Mouse (Mus musculus) forebrain, embryonic 16.5 days (tissue): ENCODE data around the gene Mdga1. TPM values are rescaled to one million over a fixed set of nuclear protein-coding genes. Genes with fewer than 3 reads are reported as not detected.

ENCODE experiments used
- ATAC-seq: fragments of 200-750 bp; cut with Nextera tagmentation; 2 replicates; pipeline ENCODE4 v1.8.0; 2017; ENCODE audit warnings: mild to moderate bottlenecking, moderate library complexity
- H3K27ac ChIP-seq: fragments of 300-500 bp; sonication (generic); 2 replicates; pipeline ENCODE4 v1.5.1; 2014; ENCODE audit warnings: low read length, control low read depth
- H3K27me3 ChIP-seq: fragments of 300-500 bp; sonication (generic); replicated peaks from 2 replicates; pipeline ENCODE4 v1.6.1; 2014; ENCODE audit warnings: low read length; ENCODE audit not compliant: control insufficient read depth, insufficient read depth
- H3K36me3 ChIP-seq: fragments of 300-500 bp; sonication (generic); 2 replicates; pipeline ENCODE4 v1.6.1; 2014; ENCODE audit not compliant: control insufficient read depth, insufficient read depth
- H3K4me1 ChIP-seq: fragments of 300-500 bp; sonication (generic); replicated peaks from 2 replicates; pipeline ENCODE4 v1.6.1; 2014; ENCODE audit warnings: low read length; ENCODE audit not compliant: control insufficient read depth, insufficient read depth
- H3K4me2 ChIP-seq: fragments of 300-500 bp; sonication (generic); 2 replicates; pipeline ENCODE4 v1.6.1; 2014; ENCODE audit warnings: mild to moderate bottlenecking, low read length, control low read depth
- H3K4me3 ChIP-seq: fragments of 300-500 bp; sonication (generic); replicated peaks from 2 replicates; pipeline ENCODE4 v1.5.1; 2014; ENCODE audit warnings: mild to moderate bottlenecking, low read length, control low read depth
- H3K9ac ChIP-seq: fragments of 300-500 bp; sonication (generic); replicated peaks from 2 replicates; pipeline ENCODE4 v1.6.1; 2014; ENCODE audit warnings: low read depth, low read length, control low read depth
- H3K9me3 ChIP-seq: fragments of 300-500 bp; sonication (generic); 2 replicates; pipeline ENCODE4 v1.6.1; 2016; ENCODE audit warnings: low read length; ENCODE audit not compliant: control insufficient read depth
- WGBS: fragments of 180-500 bp; shearing (Covaris S2); extraction: QIAGEN DNeasy Blood & Tissue Kit; methylation state at CpG from one replicate; pipeline ENCODE4 v1.1.7; 2014; 5-methylcytosine and 5-hydroxymethylcytosine counted together
- polyA plus RNA-seq: library from polyadenylated mRNA; unstranded; fragments of >200 nt; fragmentation: Nextera tagmentation; extraction: Ambion mirVana; gene quantifications from 2 replicates; pipeline ENCODE4 v1.2.1, GENCODE M21; 2015

The Mdga1 gene
- 10.7 TPM in 2 replicates for polyA plus RNA-seq

DNA sequence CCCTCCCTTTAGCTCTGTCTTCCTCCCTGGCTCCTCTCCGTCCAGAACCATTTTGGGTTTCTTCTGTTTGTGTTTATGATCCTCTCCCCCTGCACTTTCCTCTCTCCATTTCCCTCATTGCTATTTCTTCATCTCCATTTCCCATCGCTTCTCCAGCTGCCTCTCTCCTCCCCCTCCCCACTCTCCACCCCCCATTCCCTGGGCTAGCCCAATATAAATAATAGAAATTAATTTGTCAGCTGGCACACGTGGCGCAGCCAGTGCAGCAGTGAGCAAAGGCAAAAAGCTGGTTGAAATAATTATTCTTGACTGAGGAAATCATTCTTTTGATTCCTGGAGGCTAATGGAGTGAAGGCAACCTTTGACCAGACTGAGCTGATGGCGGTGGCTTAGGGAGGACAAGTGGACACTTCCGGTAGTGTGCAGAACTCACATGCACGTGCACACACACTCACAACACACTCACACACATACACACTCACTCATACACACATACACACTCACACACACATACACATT lies at the start of gene Mdga1:
Mdga1 (minus strand) TSS at position 51 of the 519 bp plus-strand sequence.
- Histone ChIP-seq H3K9me3 (no peaks in the 10 kb centered on the region), H3K4me1 (peaks cover 10% of the 10 kb centered on the region), H3K4me2 (no peak within 1 kb of the TSS), H3K27ac (no peak within 1 kb of the TSS), H3K36me3 (no peaks in the 10 kb centered on the region), H3K9ac (no peak within 1 kb of the TSS), H3K27me3 (no peaks in the 10 kb centered on the region), H3K4me3 (no peak within 1 kb of the TSS)
- no peak for ATAC-seq
- 70% methylated on average over 7 of the region's 7 CpGs for WGBS

DNA sequence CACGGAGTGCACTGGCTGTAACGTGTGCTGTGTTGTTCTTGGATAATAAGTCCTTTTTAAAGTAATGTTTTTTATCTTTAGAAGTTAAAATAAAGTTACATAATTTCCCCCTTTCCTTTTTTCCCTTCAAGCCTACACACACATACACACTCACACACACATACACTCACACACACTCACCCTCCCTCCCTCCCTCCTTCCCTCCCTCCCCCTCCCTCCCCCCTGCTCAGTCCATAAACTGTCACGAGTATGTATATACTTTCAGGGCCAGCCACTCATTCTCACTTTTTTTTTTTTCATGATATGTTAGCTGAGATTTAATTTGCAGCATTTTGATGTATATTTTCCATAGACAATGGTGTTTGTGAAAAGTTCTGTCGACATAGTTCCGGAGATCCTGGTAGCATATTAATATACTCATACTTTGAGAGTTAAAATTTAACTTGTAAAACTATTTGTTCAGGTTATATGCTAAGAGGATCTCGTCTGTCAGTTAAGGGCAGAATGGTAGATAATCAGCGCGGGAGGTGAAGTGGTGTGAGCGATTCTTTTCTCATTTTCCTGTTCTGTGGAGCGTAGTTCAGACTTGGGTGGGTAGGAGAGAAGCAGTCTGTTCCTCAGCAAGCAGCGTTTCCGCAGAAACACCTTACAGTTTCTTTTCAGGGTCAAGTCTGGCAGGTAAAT lies 49.2 kb upstream of the Mdga1 start:
- ATAC-seq: no peak
- Histone ChIP-seq H3K27ac (no peak overlapping the region), H3K9me3 (no peaks in the 10 kb centered on the region), H3K4me3 (no peak overlapping the region), H3K9ac (no peak overlapping the region), H3K4me1 (peaks cover 11% of the 10 kb centered on the region), H3K36me3 (no peaks in the 10 kb centered on the region), H3K4me2 (no peak overlapping the region), H3K27me3 (no peaks in the 10 kb centered on the region)
- WGBS: 81% methylated on average over 12 of the region's 12 CpGs

DNA sequence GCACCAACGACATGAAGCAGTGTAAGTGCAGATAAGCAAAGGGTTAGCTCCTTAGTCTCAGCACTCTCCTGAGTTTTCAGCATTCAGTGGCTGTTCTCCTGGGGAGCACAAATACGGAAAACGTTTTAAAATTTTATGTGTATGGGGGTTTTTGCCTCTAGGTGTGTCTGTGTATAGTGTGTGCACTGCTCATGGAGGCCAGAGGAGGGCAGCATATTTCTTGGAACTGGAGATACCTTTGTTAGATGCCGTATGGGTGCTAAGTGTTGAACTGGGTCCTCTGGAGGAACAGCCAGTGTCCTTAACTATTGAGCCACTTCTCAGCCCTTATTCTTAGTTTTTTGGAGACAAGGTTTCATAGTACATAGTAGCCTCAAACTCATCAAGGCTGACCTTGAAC lies 44.8 kb upstream of the Mdga1 start:
- Histone ChIP-seq H3K4me3 (no peak overlapping the region), H3K36me3 (no peaks in the 10 kb centered on the region), H3K9me3 (no peaks in the 10 kb centered on the region), H3K4me1 (peaks cover 7% of the 10 kb centered on the region), H3K27me3 (no peaks in the 10 kb centered on the region), H3K9ac (no peak overlapping the region), H3K4me2 (no peak overlapping the region), H3K27ac (no peak overlapping the region)
- WGBS: 93% methylated on average over 4 of the region's 4 CpGs
- no peak for ATAC-seq

DNA sequence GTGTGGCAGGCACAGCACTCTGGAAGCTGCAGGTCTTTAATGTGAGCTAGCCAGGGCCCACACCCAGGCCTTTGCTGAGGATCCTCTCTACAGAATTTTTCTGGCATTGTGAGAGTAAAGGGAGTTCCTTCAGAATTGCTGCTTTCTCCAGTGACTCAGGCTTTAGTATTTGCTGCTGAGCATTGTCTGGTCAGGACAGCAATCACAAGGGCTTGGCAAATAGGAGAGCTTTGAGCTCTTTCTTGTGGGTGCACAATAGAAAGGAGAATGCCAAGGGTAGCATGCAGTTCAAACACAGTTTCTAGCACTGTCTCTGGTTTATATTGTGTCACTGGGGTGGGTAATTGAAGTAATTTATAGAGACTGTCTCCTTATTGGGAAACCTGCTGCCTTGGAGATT lies 38.5 kb upstream of the Mdga1 start:
- no peak for ATAC-seq
- Histone ChIP-seq H3K9me3 (no peaks in the 10 kb centered on the region), H3K4me2 (peak overlapping the region; percentile 11; the same call in 1 of the 2 replicates), H3K27me3 (no peaks in the 10 kb centered on the region), H3K9ac (no peak overlapping the region), H3K27ac (no peak overlapping the region), H3K4me1 (peaks cover 37% of the 10 kb centered on the region), H3K4me3 (no peak overlapping the region), H3K36me3 (no peaks in the 10 kb centered on the region)

DNA sequence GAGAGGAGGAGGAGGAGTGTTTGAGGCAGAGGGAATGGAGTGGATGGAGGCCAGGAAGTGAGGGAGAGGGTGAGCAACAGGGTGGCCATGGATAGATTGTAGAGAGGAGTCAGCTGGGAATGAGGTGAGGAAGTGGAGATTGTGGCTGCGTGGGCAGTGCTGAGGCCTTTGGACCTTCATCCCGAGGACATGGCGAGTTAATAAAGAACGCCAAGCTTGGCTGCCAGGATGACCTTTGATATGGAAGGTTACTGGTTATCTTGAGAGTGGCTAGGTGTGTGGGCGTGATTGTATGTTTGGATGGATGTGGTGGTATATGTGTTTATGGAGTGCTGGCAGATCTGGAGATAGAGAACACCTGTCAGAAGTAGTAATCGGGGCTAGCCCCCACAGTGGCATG lies 38.0 kb upstream of the Mdga1 start:
- no peaks in the 10 kb centered on the region for H3K9me3 ChIP-seq
- H3K4me2 ChIP-seq: no peak overlapping the region; the same call in 1 of the 2 replicates
- no peaks in the 10 kb centered on the region for H3K36me3 ChIP-seq
- no peak overlapping the region for H3K27ac ChIP-seq
- no peak overlapping the region for H3K9ac ChIP-seq
- no peak overlapping the region for H3K4me3 ChIP-seq
- ATAC-seq: no peak
- H3K4me1 ChIP-seq: peaks cover 37% of the 10 kb centered on the region
- 95% methylated on average over 6 of the region's 6 CpGs for WGBS
- H3K27me3 ChIP-seq: no peaks in the 10 kb centered on the region

DNA sequence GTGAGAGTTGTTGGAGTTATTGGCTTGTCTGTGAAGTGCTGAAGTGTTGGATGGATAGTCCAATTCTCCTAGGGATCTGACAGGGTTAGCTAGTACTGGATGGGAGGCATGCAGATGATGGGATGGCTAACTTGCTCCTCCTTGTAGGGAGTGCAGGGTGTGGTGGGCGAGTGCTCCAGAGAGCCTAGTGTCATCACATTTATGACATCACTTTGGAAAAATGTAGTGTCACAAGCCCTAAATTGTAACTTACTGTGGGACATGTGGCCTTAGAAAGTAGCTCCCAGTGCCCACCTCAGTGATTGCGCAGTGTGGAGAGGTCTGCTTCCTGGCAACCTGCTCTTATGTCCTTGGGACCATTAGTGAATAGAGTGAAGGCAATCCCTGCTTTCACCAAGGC lies 37.0 kb upstream of the Mdga1 start:
- no peaks in the 10 kb centered on the region for H3K9me3 ChIP-seq
- no peak overlapping the region for H3K9ac ChIP-seq
- H3K4me3 ChIP-seq: no peak overlapping the region
- peak overlapping the region; percentile 6 for H3K4me2 ChIP-seq
- H3K4me1 ChIP-seq: peaks cover 37% of the 10 kb centered on the region
- no peak for ATAC-seq
- H3K36me3 ChIP-seq: no peaks in the 10 kb centered on the region
- WGBS: 81% methylated on average over 2 of the region's 2 CpGs
- no peaks in the 10 kb centered on the region for H3K27me3 ChIP-seq
- H3K27ac ChIP-seq: no peak overlapping the region

DNA sequence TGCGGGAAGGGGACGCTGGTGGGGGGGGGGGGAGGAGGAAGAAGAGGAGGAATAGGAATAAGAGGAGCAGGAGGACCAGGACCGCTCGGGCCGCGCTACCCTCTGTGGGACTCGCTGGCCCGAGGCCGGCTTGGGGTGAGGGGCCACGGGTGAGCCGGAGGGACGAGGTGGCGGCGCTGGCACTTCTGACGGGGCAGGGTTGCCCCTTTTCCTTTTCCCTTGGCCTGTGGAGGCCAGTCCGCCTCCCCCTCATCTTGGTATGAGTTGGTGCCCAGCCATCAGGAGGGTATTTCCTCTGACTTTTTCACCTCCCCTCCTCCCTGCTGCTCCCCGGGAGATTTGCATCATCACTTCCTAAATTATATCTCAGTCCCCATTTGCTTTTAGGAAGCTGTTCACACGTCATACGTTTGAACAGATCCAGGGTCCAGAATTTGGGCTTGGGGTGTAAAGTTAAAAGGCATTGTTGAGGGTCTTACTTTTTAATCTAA lies 35.6 kb upstream of the Mdga1 start:
- Histone ChIP-seq H3K4me3 (peak overlapping the region; percentile 60), H3K4me2 (peak overlapping the region; percentile 71), H3K27me3 (no peaks in the 10 kb centered on the region), H3K27ac (peak overlapping the region; percentile 99; the same call in 1 of the 2 replicates), H3K36me3 (no peaks in the 10 kb centered on the region), H3K9me3 (no peaks in the 10 kb centered on the region), H3K9ac (peak overlapping the region; percentile 81), H3K4me1 (peaks cover 37% of the 10 kb centered on the region)
- peak; percentile 31 for ATAC-seq
- 0% methylated on average over 5 of the region's 19 CpGs for WGBS

DNA sequence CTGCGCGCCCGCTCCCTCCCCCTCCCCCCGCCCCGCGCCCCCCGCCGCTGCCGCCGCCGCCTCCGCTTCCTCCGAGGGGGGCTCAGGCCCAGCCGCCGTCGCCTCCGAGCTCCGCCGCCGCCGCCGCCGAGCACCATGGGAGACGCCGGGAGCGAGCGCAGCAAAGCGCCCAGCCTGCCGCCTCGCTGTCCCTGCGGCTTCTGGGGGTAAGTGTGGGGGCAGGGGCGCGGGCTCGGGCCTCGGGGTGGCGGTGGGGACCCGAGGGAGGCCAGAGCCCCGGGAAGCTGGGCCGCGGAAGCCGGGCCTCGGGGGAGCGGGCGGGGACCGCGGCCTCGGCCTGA lies 35.2 kb upstream of the Mdga1 start:
- no peaks in the 10 kb centered on the region for H3K9me3 ChIP-seq
- no peaks in the 10 kb centered on the region for H3K36me3 ChIP-seq
- H3K9ac ChIP-seq: peak overlapping the region; percentile 81
- peaks cover 37% of the 10 kb centered on the region for H3K4me1 ChIP-seq
- no peaks in the 10 kb centered on the region for H3K27me3 ChIP-seq
- WGBS: 2% methylated on average over 23 of the region's 47 CpGs
- H3K4me2 ChIP-seq: peak overlapping the region; percentile 71
- ATAC-seq: peak; percentile 56
- H3K4me3 ChIP-seq: peak overlapping the region; percentile 60
- H3K27ac ChIP-seq: peak overlapping the region; percentile 99

DNA sequence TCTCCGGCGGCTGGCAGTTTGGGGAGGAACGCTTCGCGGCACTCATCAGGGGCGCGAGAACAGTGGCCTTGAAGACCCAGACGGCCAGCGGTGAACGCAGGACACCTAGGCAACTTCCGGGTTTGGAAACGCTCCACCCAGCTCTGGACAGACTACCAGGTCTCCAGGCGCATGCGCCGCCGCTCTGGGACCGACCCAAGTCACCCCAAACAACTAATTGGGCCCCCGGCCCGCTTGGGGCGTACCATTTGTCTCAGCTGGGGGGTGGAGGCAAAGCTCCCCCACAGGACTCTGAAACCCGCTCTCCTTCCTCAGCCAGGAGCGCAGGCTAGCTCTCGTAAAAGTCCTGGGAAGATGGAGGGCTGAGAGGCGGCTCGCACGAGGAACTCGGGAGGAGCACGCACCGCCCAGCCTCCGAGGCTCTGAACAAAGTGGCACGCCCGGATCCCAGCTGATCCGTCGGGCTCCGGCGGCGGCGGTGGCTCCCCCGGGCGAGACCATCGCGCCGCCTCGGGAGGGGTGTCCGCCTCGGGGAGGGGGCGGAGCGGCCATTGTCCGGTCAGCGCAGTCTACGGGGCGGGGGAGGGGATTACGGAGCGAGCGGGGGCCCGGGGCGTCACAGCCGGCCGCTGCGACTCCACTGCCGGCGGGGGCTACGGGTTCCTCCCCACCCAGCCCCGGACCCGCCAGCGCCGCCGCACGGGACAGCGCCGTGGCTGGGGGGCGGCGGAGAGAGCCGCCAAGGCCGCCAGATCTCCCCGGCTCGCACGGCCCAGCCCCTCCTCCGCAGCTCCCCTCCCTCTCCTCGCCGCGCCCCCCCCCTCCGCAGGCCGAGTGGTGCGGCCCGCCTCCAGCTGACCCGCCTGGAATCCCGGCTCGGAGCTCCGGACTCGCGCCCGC lies 34.6 kb upstream of the Mdga1 start, which contains the start of gene Zfand3:
Zfand3 (plus strand) TSS at position 531 of the 900 bp plus-strand sequence.
- Histone ChIP-seq H3K27me3 (no peaks in the 10 kb centered on the region), H3K9me3 (no peaks in the 10 kb centered on the region), H3K36me3 (no peaks in the 10 kb centered on the region), H3K4me2 (peak within 1 kb of the TSS; percentile 95), H3K9ac (peak within 1 kb of the TSS; percentile 81), H3K27ac (peak within 1 kb of the TSS; percentile 99), H3K4me3 (peak within 1 kb of the TSS; percentile 60), H3K4me1 (peaks cover 32% of the 10 kb centered on the region)
- under 1% methylated on average over 77 of the region's 93 CpGs for WGBS
- ATAC-seq: peak; percentile 93
